Mouse (Mus musculus): ENCODE measurements at regions not wholly inside any gene's neighbourhood (a gene's known extent, or its start where the extent isn't known, plus 50 kb on each side); places are given as distances from the start of the nearest gene placed in this dataset.

- H3K27ac ChIP-seq: no peak overlapping the region
- H3K4me2 ChIP-seq: no peak overlapping the region
- no peak for ATAC-seq (replicated peaks)
- peaks cover 5% of the 10 kb centered on the region for H3K4me1 ChIP-seq
- H3K36me3 ChIP-seq (replicated peaks): no peaks in the 10 kb centered on the region
- 36% methylated on average over 6 of the region's 6 CpGs for WGBS
- no peak overlapping the region for H3K9ac ChIP-seq
- peaks cover 10% of the 10 kb centered on the region for H3K27me3 ChIP-seq (replicated peaks)
- H3K4me3 ChIP-seq: no peak overlapping the region
- H3K9me3 ChIP-seq: no peaks in the 10 kb centered on the region
These were observed 176.1 kb upstream of the 1700066M21Rik start for GRCm38 (mm10) chr1:57201274-57201673.

- Histone ChIP-seq H3K36me3 (replicated peaks) (no peaks in the 10 kb centered on the region), H3K4me2 (no peak overlapping the region), H3K9me3 (no peaks in the 10 kb centered on the region), H3K4me3 (no peak overlapping the region), H3K27ac (no peak overlapping the region), H3K4me1 (peaks cover 5% of the 10 kb centered on the region), H3K27me3 (replicated peaks) (peaks cover 20% of the 10 kb centered on the region), H3K9ac (no peak overlapping the region)
- no peak for ATAC-seq (replicated peaks)
- WGBS: 70% methylated on average over 3 of the region's 3 CpGs
These were observed 173.1 kb upstream of the 1700066M21Rik start for GRCm38 (mm10) chr1:57204331-57204730.

- no peak overlapping the region for H3K27ac ChIP-seq
- ATAC-seq (replicated peaks): peak; percentile 91
- H3K27me3 ChIP-seq (replicated peaks): peaks cover 18% of the 10 kb centered on the region
- H3K36me3 ChIP-seq (replicated peaks): no peaks in the 10 kb centered on the region
- H3K4me3 ChIP-seq: no peak overlapping the region
- 7% methylated on average over 9 of the region's 9 CpGs for WGBS
- H3K9ac ChIP-seq: no peak overlapping the region
- no peaks in the 10 kb centered on the region for H3K9me3 ChIP-seq
- H3K4me2 ChIP-seq: peak overlapping the region; percentile 43
- H3K4me1 ChIP-seq: peaks cover 5% of the 10 kb centered on the region
These were observed 172.0 kb upstream of the 1700066M21Rik start for GRCm38 (mm10) chr1:57205198-57205987.

- ATAC-seq (replicated peaks): no peak
- no peaks in the 10 kb centered on the region for H3K9me3 ChIP-seq
- H3K27me3 ChIP-seq (replicated peaks): peaks cover 18% of the 10 kb centered on the region
- H3K9ac ChIP-seq: no peak overlapping the region
- H3K4me2 ChIP-seq: no peak overlapping the region
- H3K27ac ChIP-seq: no peak overlapping the region
- H3K4me1 ChIP-seq: peaks cover 5% of the 10 kb centered on the region
- H3K36me3 ChIP-seq (replicated peaks): no peaks in the 10 kb centered on the region
- 69% methylated on average over 3 of the region's 3 CpGs for WGBS
- H3K4me3 ChIP-seq: no peak overlapping the region
These were observed 170.9 kb upstream of the 1700066M21Rik start for GRCm38 (mm10) chr1:57206496-57206895.

DNA sequence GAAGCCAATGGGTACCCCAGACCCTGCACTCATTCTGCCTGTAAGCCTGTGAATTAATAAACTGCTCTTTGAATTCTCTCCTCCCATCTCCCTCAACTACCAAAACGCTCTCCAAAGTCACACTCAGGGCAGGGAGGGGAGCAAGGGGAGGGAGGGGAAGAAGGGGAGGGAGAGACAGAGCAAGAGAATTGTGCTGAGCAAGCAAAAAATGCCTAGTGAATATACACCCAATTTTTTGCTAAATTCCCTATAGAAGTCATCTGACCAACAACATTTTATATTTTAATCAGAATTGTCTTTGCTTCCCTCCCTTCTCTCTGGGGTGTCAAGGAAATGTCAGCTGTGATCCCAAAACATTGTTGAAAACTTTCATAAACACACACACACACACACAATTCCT lies 170.5 kb upstream of the 1700066M21Rik start:
- Histone ChIP-seq H3K27me3 (replicated peaks) (peaks cover 18% of the 10 kb centered on the region), H3K36me3 (replicated peaks) (no peaks in the 10 kb centered on the region), H3K4me1 (peaks cover 5% of the 10 kb centered on the region), H3K4me2 (no peak overlapping the region), H3K27ac (no peak overlapping the region), H3K9me3 (no peaks in the 10 kb centered on the region), H3K4me3 (no peak overlapping the region), H3K9ac (no peak overlapping the region)
- no peak for ATAC-seq (replicated peaks)
- 22% methylated on average over 1 of the region's 1 CpGs for WGBS

DNA sequence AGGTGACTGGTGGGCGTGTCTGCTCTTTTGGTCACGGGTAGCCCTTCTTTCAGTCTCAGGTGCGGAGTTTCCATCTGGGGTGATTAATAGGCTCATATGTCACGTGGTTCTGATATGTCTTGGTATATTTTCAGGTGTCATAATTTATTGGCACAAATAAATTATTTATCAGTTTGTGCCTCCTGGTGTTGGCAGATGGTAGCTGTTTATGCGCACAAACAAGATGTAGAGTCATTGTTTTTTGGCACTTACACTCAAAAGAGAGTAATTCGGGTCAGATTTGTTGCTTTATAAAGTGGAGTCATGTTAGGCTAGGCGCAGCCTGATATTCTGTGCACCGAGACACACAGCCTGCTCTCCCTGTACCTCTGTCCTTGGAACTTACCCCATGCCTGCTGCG lies 169.0 kb upstream of the 1700066M21Rik start:
- no peak for ATAC-seq (replicated peaks)
- 81% methylated on average over 9 of the region's 9 CpGs for WGBS
- Histone ChIP-seq H3K9me3 (no peaks in the 10 kb centered on the region), H3K9ac (no peak overlapping the region), H3K4me2 (no peak overlapping the region), H3K4me1 (peaks cover 7% of the 10 kb centered on the region), H3K27ac (no peak overlapping the region), H3K36me3 (replicated peaks) (no peaks in the 10 kb centered on the region), H3K4me3 (no peak overlapping the region), H3K27me3 (replicated peaks) (peaks cover 13% of the 10 kb centered on the region)

GRCm38 (mm10) chr1:57209281-57209680 lies 168.1 kb upstream of the 1700066M21Rik start:
- 59% methylated on average over 2 of the region's 2 CpGs for WGBS
- ATAC-seq (replicated peaks): no peak

GRCm38 (mm10) chr1:57211046-57211445 lies 166.4 kb upstream of the 1700066M21Rik start:
- no peak overlapping the region for H3K4me3 ChIP-seq
- no peak overlapping the region for H3K4me2 ChIP-seq
- no peaks in the 10 kb centered on the region for H3K36me3 ChIP-seq (replicated peaks)
- no peak for ATAC-seq (replicated peaks)
- H3K9ac ChIP-seq: no peak overlapping the region
- H3K27ac ChIP-seq: no peak overlapping the region
- H3K9me3 ChIP-seq: no peaks in the 10 kb centered on the region
- H3K27me3 ChIP-seq (replicated peaks): peaks cover 13% of the 10 kb centered on the region
- H3K4me1 ChIP-seq: peaks cover 11% of the 10 kb centered on the region; the same call in 1 of the 2 replicates
- 35% methylated on average over 2 of the region's 2 CpGs for WGBS

More at GRCm38 (mm10) chr1:57209281-57209680, 168.1 kb upstream of the 1700066M21Rik start:
- H3K4me1 ChIP-seq: peaks cover 14% of the 10 kb centered on the region
- H3K9ac ChIP-seq: no peak overlapping the region
- no peak overlapping the region for H3K4me2 ChIP-seq
- H3K27me3 ChIP-seq (replicated peaks): peaks cover 13% of the 10 kb centered on the region
- no peak overlapping the region for H3K27ac ChIP-seq
- no peak overlapping the region for H3K4me3 ChIP-seq
- H3K36me3 ChIP-seq (replicated peaks): no peaks in the 10 kb centered on the region
- no peaks in the 10 kb centered on the region for H3K9me3 ChIP-seq

DNA sequence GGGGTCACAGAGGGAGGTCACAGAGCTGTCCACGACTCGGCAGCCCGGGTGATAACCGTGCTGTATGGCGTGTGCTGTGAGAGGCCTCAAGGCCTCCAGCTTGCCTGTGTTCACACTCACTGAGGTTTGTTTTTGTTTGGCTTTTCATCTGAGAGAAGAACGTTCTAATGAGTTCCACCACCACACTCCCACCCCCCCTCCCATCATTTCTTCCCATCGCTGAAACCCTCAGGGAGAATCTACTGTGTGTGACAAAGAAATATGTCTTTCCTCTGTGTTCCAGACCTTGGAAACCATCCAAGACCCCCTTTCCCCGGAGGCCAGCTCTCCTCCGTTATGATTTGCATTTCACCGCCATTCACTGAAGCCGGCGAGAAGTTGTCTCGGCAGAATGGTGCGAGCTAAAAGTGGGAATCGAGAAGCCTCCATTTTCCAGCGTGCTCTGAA lies 164.0 kb upstream of the 1700066M21Rik start:
- H3K36me3 ChIP-seq (replicated peaks): no peaks in the 10 kb centered on the region
- WGBS: 22% methylated on average over 16 of the region's 16 CpGs
- no peak overlapping the region for H3K9ac ChIP-seq
- peak; percentile 47; the same call in 1 of the 2 replicates for ATAC-seq (replicated peaks)
- H3K9me3 ChIP-seq: no peaks in the 10 kb centered on the region
- no peaks in the 10 kb centered on the region for H3K27me3 ChIP-seq (replicated peaks)
- no peak overlapping the region for H3K4me3 ChIP-seq
- 0 out of 2 replicates have a peak overlapping the region, but pooled peaks have one; percentile 40 for H3K27ac ChIP-seq
- peaks cover 11% of the 10 kb centered on the region; the same call in 1 of the 2 replicates for H3K4me1 ChIP-seq
- peak overlapping the region; percentile 36 for H3K4me2 ChIP-seq

DNA sequence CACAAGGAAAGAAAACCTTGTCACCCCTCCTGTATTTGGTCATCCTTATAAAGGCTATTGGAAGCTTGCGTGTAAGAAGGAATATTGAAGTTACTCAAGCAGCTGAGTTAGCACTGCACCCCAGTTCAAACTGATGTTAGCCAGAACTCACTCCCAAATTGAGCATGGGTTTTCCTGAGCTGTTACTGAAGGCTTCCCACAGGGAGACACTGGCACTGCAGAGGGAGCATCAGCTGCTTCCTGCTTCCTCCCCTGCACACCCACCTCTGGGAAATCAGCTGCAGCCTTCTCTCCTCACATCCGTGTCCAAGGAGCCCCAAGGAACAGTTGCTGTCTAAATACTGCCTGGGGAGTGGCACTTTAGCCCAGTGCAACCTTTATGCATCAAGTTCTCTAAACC lies 163.2 kb upstream of the 1700066M21Rik start:
- H3K27ac ChIP-seq: no peak overlapping the region
- H3K27me3 ChIP-seq (replicated peaks): no peaks in the 10 kb centered on the region
- no peaks in the 10 kb centered on the region for H3K9me3 ChIP-seq
- no peak overlapping the region for H3K4me2 ChIP-seq
- no peak overlapping the region for H3K9ac ChIP-seq
- no peak overlapping the region for H3K4me3 ChIP-seq
- 57% methylated on average over 2 of the region's 2 CpGs for WGBS
- H3K36me3 ChIP-seq (replicated peaks): no peaks in the 10 kb centered on the region
- no peak for ATAC-seq (replicated peaks)
- H3K4me1 ChIP-seq: peaks cover 11% of the 10 kb centered on the region; the same call in 1 of the 2 replicates

DNA sequence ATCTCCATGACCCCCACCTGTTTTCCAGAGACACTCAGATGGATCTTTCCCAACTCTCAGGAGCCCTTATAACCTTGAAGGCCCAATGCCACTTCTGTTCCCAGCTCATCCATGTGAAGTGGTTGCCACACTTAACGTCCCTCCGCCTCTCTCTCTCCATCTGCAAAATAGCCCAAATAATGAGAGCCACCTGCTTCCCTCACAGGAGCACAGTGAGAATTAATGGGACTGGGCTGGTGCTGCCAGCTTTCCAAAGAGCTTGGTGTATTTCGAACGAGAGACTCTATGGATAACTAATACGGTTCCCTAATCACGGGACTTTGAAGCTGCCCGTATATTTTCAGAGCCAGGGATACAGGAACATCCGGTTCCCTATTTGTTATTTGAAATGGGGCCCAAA lies 159.8 kb upstream of the 1700066M21Rik start:
- ATAC-seq (replicated peaks): no peak

GRCm38 (mm10) chr1:57218127-57218526 lies 159.3 kb upstream of the 1700066M21Rik start:
- Histone ChIP-seq H3K27me3 (replicated peaks) (no peaks in the 10 kb centered on the region), H3K27ac (no peak overlapping the region), H3K4me2 (no peak overlapping the region), H3K4me1 (peaks cover 11% of the 10 kb centered on the region; the same call in 1 of the 2 replicates), H3K9ac (no peak overlapping the region), H3K9me3 (no peaks in the 10 kb centered on the region), H3K36me3 (replicated peaks) (no peaks in the 10 kb centered on the region), H3K4me3 (no peak overlapping the region)
- 27% methylated on average over 2 of the region's 2 CpGs for WGBS
- no peak for ATAC-seq (replicated peaks)

More for the DNA sequence above, 159.8 kb upstream of the 1700066M21Rik start:
- Histone ChIP-seq H3K4me2 (no peak overlapping the region), H3K36me3 (replicated peaks) (no peaks in the 10 kb centered on the region), H3K9me3 (no peaks in the 10 kb centered on the region), H3K4me1 (peaks cover 11% of the 10 kb centered on the region; the same call in 1 of the 2 replicates), H3K9ac (no peak overlapping the region), H3K27ac (no peak overlapping the region), H3K27me3 (replicated peaks) (no peaks in the 10 kb centered on the region), H3K4me3 (no peak overlapping the region)
- WGBS: 74% methylated on average over 8 of the region's 8 CpGs

GRCm38 (mm10) chr1:57218616-57219015 lies 158.8 kb upstream of the 1700066M21Rik start:
- Histone ChIP-seq H3K27me3 (replicated peaks) (no peaks in the 10 kb centered on the region), H3K36me3 (replicated peaks) (no peaks in the 10 kb centered on the region), H3K4me1 (peaks cover 6% of the 10 kb centered on the region; the same call in 1 of the 2 replicates), H3K9me3 (no peaks in the 10 kb centered on the region), H3K4me3 (no peak overlapping the region), H3K9ac (no peak overlapping the region), H3K27ac (no peak overlapping the region), H3K4me2 (no peak overlapping the region)
- ATAC-seq (replicated peaks): peak; percentile 45; the same call in 1 of the 2 replicates
- 33% methylated on average over 3 of the region's 3 CpGs for WGBS

Data from midbrain, embryonic 15.5 days (tissue).